Mouse (Mus musculus) layer of hippocampus, adult 9-11 months (tissue): ENCODE measurements around the gene Cdk8.

Source experiments
- DNase-seq: peaks from one replicate; pipeline ENCODE4 v3.0.0; 2022

The Cdk8 gene

GRCm38 (mm10) chr5:146234336-146234735 lies 3.3 kb downstream of the Cdk8 start:
- DNase-seq, result no peak

DNA sequence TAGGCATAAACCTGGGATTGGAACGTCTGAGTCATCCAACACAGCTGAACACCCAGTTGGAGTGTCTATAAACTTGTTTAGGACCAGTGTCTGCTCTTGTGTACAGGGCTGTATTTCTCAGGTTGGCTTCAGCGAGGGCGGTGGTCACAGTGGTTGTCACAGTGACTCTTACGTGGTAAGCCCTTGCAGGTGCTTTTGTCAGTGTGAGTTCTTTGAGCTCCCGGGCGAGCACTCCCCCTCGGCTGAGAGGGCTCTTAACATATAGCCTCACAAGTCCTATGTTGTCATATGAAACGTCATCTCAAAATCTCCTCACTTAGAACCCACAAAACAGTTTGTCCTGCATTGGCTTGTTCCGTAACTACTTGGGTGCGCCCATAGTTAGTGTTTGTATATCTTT lies 7.2 kb downstream of the Cdk8 start:
- DNase-seq, result no peak

GRCm38 (mm10) chr5:146240771-146241170 lies 9.7 kb downstream of the Cdk8 start:
- no peak for DNase-seq

DNA sequence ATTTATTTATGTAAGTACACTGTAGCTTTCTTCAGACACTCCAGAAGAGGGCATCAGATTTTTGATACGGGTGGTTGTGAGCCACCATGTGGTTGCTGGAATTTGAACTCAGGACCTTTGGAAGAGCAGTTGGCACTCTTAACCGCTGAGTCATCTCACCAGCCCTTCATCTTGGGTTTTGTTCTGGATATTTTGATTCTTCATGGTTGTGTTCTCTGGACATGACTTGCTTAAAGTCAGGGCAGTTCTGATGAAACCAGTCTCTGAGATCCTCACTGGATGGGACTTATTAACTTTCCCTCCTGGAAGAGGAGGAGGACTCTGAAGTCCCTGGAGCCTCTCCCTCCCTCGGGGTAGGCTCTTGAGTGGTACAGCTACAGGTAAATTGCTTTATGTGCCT lies 10.2 kb downstream of the Cdk8 start:
- no peak for DNase-seq

- no peak for DNase-seq
These were observed 14.2 kb downstream of the Cdk8 start for GRCm38 (mm10) chr5:146245193-146245592.

- DNase-seq, result no peak
These were observed 14.8 kb downstream of the Cdk8 start for GRCm38 (mm10) chr5:146245646-146246370.

DNA sequence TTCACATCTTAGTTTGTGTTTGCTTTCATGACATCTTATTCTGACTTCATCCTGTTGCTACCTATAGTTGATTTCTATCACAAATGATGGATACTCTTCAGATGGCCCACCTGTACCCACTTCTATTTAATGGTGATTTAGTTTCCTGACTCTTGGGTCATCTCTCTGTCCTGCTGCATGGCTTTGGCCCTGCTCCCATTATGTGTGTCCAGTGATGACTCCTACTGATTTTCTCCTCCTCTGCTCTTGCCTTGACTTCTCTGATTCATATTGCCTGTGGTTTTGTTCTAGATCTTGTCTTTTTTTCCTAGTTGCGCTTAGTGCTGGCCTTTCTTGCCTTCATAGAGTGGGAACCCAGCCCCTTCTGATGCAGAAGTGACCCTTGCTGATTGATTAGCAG lies 15.4 kb downstream of the Cdk8 start:
- no peak for DNase-seq

DNA sequence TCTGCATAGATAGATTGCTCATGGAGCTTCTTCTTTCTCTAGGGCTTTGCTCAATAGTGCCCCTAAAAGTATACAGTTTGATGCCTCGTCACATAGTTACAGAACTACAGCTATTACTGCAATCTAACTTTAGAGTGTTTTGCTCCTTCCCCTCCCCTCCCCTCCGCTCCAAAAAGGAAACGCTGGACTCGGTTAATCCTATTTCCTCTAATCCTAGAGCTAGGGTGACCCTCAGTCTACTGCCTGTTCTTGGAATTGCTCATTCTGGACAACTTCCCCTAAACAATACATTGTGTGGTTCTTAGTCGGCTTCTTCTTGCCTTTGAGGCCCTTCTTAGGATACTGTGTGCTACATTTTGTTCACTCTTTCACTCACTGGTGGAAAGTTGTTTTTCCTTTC lies 16.7 kb downstream of the Cdk8 start:
- no peak for DNase-seq

DNA sequence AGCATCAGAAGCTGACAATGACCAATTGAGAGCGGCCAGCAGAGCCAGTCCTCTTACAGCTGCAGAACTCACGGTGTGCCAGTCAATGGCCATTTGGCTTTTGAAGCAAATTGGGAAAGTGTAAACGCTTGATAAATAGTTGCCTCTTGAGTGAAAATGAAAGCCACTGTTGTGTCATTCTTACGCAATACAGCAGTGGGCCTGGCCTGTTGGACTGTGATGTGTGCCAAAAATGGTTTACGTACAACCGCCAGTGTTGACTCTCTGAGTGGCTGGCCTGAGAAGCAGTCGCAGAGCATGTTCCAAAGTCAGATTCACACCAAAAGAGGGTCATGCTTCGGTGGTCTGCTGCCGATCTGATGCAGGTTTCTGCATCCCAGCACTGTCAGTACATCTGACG lies 17.7 kb downstream of the Cdk8 start:
- no peak for DNase-seq

GRCm38 (mm10) chr5:146250369-146251075 lies 19.5 kb downstream of the Cdk8 start:
- DNase-seq, result no peak

GRCm38 (mm10) chr5:146251663-146252429 lies 20.8 kb downstream of the Cdk8 start:
- no peak for DNase-seq

DNA sequence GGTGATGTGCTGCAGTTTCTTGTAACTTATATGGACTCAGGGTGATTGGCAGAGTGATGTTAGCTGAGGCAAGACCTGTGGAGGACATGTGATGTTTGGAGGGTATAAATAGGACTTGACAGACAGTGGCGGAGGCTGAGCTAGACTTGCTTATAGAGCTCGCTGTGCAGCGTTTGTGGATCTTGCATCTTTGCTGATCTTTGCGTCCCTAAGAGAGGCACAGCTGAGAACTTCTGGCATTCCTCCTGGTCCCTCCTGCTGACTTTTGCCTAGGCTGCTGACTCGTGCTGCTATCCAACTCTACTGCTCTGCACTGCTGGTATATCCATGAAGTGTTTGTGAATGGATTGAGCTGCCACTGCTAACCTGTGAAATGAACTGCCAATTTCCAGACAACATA lies 22.6 kb downstream of the Cdk8 start:
- DNase-seq, result peak; percentile 16

DNA sequence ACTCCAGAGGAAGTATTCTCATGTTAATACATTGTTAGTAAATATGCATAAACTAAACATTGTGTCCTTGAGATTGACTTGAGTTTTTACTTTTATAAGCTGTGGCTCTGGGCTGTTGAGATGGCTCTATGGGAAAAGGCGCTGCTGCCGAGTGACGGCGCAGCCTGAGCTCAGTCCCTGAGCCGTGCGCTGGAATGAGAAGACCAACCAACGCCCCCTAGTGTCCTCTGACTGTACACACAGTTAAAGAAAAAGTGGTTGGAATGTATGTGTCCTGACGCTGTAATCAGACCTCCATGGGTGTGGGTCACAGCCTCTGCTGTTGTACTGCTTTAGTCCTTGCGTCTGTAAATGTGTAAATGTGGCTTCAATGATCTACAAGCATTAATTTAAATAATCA lies 29.0 kb downstream of the Cdk8 start:
- no peak for DNase-seq

GRCm38 (mm10) chr5:146265934-146266591 lies 35.0 kb downstream of the Cdk8 start:
- no peak for DNase-seq

DNA sequence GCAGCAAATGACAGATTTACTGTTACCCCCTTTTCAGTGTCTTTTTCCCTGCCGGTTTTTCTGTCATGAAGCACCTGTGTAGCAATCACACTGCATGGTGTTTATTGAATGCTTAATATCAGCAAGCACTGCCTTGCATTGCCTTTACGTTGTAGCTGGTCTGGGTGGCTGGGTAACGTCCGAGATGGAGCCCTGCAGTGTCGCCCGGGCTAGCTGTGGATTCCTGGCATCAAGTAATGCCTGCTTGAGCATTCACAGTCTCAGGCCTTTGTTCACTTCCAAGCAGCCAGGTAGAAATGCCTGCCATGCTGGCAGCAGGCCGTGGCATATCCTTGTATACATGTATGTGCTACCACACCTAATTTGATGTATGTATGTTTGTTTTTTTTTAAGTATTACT lies 36.7 kb downstream of the Cdk8 start:
- DNase-seq, result no peak

DNA sequence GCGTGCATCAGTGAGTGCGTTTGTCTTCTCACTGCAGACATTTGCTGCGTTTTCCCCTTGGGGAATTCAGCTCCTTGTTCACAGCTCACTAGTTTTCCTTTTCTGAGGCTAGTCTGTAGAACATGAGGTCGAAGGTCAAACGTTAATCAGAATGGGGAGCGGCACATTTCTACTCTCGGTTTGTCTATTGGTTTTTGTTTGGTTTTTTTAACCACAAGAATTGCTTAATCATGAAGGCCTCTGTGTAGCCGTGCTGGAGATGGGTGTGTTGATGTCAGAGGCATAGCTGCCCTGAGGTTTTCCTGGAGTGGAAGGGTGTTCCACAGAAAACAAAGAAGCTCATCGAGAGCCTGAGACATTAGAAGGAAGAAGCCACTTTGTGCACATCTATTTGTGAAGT lies 39.6 kb downstream of the Cdk8 start:
- DNase-seq, result no peak

DNA sequence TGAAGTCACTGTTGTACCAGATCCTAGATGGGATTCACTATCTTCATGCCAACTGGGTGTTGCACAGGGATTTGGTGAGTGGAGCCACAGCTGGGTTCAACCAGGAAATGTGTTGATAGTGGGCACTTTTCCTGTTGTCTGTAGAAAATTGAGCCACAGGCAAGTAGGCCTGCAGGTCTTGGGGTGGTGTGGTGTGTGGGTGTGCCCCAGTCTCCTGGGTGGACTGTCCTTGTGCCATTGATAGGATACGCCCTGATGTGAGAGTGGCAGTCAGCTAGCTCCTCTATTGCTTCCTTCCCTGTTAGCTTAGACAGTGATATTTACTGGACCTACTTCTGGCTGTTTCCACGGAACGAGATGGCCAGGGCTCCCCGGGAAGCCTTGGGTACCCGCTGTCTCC lies 40.6 kb downstream of the Cdk8 start:
- no peak for DNase-seq

- DNase-seq, result no peak
These were observed 42.1 kb downstream of the Cdk8 start for GRCm38 (mm10) chr5:146273096-146273495.

GRCm38 (mm10) chr5:146274420-146275045 lies 43.5 kb downstream of the Cdk8 start:
- peak; percentile 55 for DNase-seq

DNA sequence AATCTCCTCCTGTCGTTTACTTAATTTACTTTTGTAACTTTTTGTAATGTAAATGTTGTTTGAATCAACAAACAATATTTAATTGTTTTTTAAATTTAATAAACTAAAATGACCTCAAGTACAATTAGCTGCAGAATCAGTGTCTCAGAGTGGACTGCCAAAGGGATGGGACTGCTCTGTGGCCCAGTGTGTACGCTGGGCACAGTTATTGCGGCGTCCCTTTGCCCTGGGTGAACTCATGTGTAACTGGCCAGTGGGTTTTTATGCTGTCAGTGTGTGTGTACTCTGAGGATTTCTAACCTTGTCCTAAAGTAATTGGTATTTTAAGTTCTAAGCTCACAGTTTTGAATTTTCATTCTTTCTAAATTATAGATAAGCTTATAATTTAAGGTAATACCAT lies 46.5 kb downstream of the Cdk8 start:
- DNase-seq, result no peak

GRCm38 (mm10) chr5:146280012-146280411 lies 49.0 kb downstream of the Cdk8 start:
- DNase-seq, result no peak

DNA sequence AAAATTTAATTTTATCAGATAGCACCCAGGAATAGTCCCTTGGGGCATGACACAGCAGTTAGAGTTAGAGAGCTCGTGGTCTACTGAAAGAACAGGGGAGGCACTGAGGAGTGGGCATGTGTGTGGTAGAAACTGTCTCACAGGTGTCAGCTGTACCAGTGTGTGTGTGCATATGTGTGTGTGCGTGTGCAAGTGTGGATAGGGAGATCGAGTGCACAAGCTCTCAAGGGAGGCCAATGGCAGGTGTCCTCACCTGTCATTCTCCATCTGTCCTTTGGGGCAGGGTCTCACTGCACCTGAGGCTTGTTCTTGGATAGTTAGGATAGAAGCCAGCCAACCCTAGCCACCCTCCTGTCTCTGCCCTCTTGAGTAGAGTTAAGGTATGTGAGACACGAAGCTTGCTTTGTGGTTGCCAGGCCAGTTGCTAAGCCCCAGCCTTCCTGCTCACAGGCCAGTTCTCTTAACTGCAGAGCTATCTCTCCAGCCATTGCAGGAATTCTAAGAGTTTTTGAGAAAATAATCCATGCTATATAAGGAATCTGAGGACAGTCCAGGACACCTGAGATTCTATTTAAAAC lies 50.3 kb downstream of the Cdk8 start:
- DNase-seq, result no peak
